Mouse (Mus musculus) embryo, embryonic 9.5 days (tissue): Measurements from ENCODE around the gene Actr1a.
A peak's percentile ranks its signal among the peaks of the same experiment; 100 is the strongest.

ENCODE experiments used
- DNase-seq: peaks from one replicate; pipeline ENCODE4 v3.0.0-alpha.2; 2017; ENCODE audit errors: extremely low spot score

The Actr1a gene

DNA sequence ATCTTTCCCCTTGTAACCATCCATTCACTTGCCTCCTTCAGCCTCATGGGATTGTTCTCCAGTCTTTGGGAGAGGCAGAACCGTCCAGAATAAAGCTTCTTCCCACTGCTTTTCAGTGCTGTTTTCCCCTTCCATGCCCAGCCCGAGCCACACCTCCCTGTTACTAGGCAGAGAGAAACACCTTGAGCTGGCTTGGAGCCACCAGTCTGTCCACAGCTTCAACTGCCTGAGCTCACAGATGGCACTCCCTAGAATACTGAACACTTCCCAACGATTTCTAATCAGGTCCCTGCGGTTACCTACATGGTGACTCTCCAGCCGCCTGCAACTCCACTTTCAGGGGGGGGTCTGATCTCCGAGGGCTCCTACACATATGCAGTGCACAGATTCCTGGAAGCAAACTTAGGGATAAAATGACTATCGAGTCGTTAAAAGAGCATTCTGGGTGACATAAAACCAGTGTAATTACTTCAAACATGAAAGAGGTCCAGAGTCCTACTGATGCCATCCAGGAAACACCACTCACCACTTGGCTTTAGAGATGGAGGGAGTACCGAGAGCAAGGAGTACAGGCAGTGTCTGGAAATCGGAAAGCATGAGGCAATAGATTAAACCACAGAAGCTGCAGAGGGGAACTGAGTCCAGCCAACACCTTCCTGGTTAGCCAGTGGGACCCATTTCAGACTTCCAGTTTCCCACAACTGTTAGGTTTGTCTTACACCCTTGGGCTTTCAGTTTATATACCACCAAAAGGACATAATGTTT is 45.2 kb downstream of the Actr1a start, which contains the start of gene 2310034G01Rik:
TSS of gene 2310034G01Rik (minus strand) at position 135 of the 765 bp plus-strand sequence.
- no peak for DNase-seq

DNA sequence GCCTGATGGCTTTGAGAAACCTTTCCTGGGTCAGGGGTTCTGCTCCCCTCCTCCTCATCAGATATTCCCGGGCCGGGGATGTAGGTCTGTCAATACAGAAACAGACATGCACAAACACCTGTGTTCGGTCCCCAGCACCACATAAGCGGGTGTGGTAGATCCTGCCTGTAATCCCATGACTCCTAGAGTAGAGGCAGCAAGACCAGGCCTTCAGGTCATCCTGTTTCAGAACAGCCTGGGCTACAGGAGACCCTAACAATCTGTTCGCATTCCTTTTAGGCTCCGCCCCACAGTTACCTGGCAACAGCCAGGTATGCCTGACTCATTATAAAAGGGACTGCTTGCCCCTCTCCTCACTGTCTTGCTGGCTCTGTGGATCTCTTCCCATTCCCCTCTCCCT is 46.0 kb downstream of the Actr1a start:
- no peak for DNase-seq

GRCm38 (mm10) chr19:46348761-46349458 is 46.6 kb downstream of the Actr1a start:
- DNase-seq = peak; percentile 73

GRCm38 (mm10) chr19:46347936-46348668 is 47.4 kb downstream of the Actr1a start:
- no peak for DNase-seq

DNA sequence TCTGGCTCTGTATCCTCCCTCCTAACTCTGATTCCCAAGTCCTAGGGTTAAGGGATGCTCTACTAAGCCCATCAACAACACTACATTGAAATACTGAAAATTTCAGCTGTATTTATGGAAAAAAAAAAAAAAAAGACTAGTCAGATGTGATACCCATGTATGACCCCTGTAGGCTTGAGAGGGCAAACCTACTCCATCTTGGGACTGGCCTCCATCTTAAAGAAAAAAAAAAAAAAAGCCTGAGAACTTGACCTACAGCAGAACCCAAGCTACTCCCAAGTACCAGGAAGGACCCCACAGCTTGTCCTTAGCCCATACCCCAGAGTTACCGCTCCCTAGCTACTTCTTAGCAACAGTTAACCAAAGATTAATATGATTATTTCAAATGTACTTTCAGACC is 48.4 kb downstream of the Actr1a start:
- DNase-seq = no peak

GRCm38 (mm10) chr19:46344710-46345419 is 50.7 kb downstream of the Actr1a start:
- DNase-seq = no peak

DNA sequence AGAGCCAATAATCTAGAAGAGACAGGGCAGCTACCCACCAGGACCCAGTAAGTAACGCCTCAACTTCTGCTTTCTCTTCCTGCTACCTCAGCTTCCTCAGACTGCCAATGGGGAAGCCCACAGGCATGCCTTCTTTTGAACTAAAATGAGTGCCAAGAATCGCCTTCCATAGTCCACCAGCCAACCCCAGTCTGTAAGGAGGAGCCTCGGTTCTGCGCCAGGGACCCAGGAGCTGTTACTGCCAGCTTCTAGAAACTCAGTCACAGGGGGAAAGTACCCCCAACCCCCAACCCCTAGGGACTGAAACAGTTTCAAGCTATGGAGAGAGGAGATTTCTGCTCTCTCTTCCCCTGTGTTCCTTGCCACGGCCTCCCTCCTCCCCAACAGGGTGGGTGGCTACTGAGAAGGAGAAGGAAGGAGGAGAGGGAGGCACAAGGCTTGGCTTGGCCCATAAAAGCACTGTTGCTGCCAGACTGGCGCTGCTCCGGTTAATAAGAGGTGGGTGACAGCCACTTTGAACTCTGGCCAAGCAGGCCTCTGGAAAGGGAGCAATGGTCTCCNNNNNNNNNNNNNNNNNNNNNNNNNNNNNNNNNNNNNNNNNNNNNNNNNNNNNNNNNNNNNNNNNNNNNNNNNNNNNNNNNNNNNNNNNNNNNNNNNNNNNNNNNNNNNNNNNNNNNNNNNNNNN is 56.1 kb downstream of the Actr1a start:
- DNase-seq = no peak

- no peak for DNase-seq
These were observed 56.6 kb downstream of the Actr1a start for GRCm38 (mm10) chr19:46338942-46339286.

DNA sequence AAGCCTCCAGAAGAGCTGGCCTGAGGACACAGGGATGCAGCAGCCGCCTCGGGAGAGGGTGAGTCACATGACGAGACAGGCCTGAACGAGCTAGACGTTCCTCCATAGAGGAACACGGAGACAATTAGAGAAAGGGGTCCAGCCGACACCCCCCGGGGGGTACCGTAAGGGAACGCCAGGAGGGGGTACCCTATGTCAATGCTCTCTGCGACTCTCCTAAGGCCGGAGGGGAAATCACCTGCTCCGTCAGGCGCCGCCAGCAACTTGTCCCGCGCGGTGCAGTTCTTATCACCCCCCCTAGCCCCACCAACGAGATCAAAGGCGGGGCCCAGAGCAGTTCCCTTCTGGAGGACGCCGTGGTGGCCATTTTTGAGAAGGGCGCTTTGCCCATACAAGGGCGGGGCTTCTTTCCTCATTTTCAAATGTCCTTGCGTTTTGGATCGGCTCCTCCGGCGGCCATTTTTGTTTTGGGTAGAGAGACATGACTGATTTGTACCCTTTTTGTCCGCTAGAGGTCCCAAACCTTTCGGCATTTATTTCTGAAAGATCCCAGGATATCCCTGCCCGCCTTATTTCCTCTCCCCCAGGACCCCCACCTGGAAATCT is 57.1 kb downstream of the Actr1a start, which contains the start of gene Cuedc2:
TSS of gene Cuedc2 (minus strand) at position 372 of the 606 bp plus-strand sequence.
- peak; percentile 98 for DNase-seq

DNA sequence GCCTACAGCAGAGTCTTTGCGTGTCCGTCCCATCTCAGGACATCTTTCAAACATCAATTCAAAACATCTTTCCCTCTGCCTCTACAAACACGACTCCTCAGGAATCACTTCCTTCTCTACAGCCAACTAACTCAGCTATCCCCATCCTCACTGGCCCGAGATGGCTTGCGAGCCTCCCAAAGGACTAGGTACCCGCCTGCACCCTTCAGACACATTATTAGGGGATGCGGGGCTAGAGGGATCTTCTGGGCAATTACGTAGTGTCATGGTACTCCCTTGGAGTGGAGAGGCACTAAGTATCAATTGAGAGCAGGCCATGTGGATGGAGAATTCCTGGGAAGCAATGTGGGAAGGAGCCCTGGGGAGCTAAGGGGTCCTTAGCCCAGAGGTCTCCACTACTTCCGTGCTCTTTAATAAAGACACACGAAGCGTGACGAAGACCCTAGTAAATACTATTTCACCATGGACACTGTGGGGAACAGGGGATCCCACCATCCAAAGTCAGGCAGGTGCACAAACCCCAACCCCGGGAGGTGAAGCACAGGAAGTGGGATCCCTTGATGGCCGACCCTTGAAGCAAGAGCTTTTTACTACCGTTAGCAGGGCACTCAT is 57.7 kb downstream of the Actr1a start:
- no peak for DNase-seq

DNA sequence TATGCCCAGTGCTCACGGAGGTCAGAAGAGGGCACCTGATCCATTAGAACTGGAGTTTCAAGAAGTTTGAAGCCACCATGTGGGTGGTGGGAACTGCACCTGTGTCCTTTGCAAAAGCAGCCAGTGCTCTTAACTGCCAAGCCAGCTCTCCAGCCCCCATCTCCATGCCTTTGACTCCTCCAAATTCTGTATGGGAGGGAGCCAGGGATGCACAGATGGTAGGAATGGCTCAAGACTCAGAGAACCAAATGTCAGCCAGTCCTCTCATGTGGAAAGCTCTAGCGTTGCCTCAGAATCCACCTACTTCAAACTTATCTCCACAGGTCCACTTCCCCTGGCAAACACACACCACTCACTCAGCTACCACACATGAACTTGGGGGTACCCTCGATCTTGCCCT is 61.6 kb downstream of the Actr1a start:
- no peak for DNase-seq

DNA sequence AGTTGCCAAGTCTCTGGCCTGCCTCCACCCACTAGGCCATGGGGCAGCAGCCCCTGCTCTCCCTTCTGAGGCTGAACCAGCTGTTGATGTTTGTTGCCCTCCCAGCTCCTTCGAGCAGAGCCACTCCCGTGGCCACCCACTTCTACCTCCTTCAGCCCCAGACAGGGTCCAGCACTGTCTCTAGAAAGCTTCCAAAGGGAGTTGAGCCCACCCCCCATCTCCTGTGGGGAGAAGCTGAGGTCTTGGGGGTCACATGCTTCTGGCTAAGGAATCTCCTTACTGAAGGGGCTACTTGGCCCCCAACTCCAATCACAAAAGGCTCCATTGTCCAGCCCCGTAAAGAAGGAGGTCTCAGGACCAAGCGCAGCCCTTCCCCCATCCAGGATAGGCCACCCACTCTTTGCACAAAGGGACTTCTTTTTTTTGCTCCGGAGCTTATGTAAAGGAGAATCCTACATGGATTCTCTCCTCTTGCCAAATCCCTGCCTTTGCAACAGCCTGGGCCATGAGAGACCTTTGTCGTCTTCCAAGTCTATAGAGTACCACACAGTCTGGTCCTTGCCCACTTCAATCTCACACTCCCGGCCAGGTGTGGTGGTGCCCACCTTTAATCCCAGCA is 62.7 kb downstream of the Actr1a start:
- DNase-seq = no peak

DNA sequence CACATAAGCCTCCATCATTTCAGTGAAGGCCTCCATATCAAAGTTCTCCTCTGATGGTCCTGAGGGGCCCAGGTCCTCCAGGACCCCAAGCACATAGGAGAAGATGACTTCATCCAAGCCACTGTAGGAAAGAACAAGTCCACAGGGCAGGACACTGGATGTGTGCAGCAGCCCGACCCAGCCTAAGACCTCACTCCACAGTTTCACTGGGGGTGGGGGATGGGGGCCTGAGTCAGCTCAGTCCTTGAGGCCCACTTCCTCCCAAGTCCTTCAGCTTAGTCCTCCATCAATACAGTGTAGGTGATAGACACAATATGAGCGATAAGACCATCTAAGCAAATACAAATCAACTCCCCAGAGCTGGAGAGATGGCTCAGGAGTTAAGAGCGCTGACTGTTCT is 63.6 kb downstream of the Actr1a start:
- no peak for DNase-seq

DNA sequence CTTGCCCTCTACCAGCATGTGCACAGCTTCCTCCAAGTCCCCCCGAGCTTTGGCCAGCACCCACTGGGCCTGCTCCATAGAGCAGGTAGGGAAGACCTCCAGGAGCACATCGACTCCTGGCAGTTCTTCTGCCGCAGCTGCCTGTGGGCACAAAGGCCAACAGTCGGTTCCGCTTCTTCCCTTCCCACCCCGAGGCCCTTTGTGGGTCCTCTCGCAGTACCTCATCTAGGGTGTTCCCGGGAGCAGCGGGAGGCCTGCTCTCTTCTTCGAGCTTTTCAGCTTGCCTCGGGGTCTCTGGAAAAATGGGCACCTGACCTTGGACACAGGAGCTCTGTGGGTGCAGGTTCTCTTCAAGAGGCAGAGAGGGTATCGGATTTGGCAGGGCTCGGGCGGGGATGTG is 64.2 kb downstream of the Actr1a start:
- no peak for DNase-seq

DNA sequence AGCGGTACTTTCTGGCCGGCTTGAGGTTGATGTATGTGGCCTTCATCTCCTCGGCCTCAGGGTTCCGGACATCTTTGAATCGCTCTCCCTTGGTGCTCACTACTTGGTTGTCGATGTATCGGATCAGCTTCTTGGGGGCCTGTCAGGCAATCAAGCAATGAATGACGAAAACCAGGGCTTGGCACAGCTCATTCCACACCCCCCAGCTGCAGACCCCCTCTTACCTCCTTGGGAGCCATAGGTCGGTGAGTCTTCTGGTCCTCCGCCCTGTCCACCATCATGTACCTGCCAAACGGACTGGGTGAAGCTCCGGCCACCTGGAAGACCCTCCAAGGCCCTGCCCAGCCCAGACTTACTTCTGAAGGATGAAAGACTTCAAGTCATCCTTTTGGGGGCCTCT is 64.9 kb downstream of the Actr1a start:
- DNase-seq = no peak

GRCm38 (mm10) chr19:46329951-46330350 is 65.6 kb downstream of the Actr1a start:
- peak; percentile 82 for DNase-seq

DNA sequence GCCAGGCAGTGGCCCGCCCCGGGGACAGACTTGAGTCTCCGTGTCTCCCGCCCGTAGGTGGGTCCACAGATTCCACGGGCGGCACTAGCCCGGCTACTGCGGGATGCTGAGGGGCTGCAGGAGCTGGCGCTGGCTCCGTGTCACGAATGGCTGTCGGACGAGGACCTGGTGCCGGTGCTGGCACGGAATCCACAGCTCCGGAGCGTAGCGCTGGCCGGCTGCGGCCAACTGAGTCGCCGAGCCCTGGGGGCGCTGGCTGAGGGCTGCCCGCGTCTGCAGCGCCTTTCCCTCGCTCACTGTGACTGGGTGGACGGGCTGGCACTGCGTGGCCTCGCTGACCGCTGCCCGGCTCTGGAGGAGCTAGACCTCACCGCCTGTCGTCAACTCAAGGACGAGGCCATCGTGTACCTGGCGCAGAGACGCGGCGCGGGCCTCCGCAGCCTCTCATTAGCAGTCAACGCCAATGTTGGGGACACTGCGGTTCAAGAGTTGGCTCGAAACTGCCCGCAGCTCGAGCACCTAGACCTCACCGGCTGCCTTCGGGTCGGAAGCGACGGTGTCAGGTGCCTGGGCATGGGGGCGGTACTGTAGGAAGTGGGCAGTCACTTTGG is 66.4 kb downstream of the Actr1a start:
- no peak for DNase-seq

GRCm38 (mm10) chr19:46328081-46329030 is 67.2 kb downstream of the Actr1a start, which contains the start of gene Fbxl15:
Gene Fbxl15, plus strand, starts transcription at chr19:46328184.
- DNase-seq = peak; percentile 95
